Mouse (Mus musculus): ENCODE data around the gene Sec31a. TPM values are rescaled to one million over a fixed set of nuclear protein-coding genes. Genes with fewer than 3 reads are reported as not detected.

The Sec31a gene
- polyA plus RNA-seq, 1 experiment from 2014 or later, result 183 TPM

DNA sequence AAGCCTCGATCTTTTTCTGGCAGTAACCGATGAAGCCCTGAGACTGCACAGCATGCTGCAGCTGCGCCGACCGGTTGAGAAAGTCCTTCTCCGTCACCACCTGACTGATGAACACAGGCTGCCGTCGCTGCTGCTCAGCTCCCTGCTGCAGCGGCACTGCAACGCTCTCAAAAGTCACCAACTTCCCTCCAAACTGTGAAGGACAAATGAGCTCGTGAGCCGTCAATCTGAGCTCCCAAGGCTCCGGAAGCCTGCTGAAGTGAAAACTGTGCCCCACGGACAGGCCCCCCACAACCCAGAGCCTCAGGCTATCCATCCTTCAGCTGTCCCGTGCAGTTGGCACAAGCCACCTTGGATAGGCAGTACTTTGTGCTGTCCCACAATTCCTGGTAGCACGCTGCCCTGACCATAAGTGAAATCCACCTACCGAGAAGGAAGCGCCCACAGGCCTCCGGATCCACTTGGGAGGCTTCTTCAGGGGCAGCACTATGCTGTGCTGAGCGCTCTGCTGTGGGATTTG, 23.5 kb downstream of the Sec31a start:
- Histone ChIP-seq H3K4me3 (ENCODE audit: low read depth, low read length) (no peak overlapping the region), H3K4me1 (ENCODE audit: control insufficient read depth, insufficient read depth, low read length) (no peaks in the 10 kb centered on the region), H3K9me3 (ENCODE audit: control insufficient read depth, low read depth, low read length) (no peaks in the 10 kb centered on the region), H3K27me3 (ENCODE audit: control insufficient read depth, insufficient read depth, low read length) (no peaks in the 10 kb centered on the region), H3K27ac (ENCODE audit: low read length) (no peak overlapping the region), H3K9ac (replicated peaks; ENCODE audit: low read depth, low read length) (no peak overlapping the region), H3K36me3 (ENCODE audit: control insufficient read depth, insufficient read depth, low read length) (peaks cover 80% of the 10 kb centered on the region), H3K4me2 (replicated peaks; ENCODE audit: low read depth, low read length) (no peak overlapping the region)
- WGBS, result 93% methylated on average over 20 of the region's 20 CpGs
- ATAC-seq (ENCODE audit: insufficient number of reproducible peaks, insufficient read depth, low FRiP score, low read depth), result no peak

- no peak overlapping the region for H3K9ac ChIP-seq (replicated peaks; ENCODE audit: low read depth, low read length)
- no peak overlapping the region for H3K4me3 ChIP-seq (ENCODE audit: low read depth, low read length)
- H3K9me3 ChIP-seq (ENCODE audit: control insufficient read depth, low read depth, low read length), result no peaks in the 10 kb centered on the region
- 93% methylated on average over 18 of the region's 18 CpGs for WGBS
- no peak overlapping the region for H3K4me2 ChIP-seq (replicated peaks; ENCODE audit: low read depth, low read length)
- no peak overlapping the region for H3K27ac ChIP-seq (ENCODE audit: low read length)
- ATAC-seq (ENCODE audit: insufficient number of reproducible peaks, insufficient read depth, low FRiP score, low read depth), result no peak
- peaks cover 80% of the 10 kb centered on the region for H3K36me3 ChIP-seq (ENCODE audit: control insufficient read depth, insufficient read depth, low read length)
- H3K4me1 ChIP-seq (ENCODE audit: control insufficient read depth, insufficient read depth, low read length), result no peaks in the 10 kb centered on the region
- H3K27me3 ChIP-seq (ENCODE audit: control insufficient read depth, insufficient read depth, low read length), result no peaks in the 10 kb centered on the region
Observed at GRCm38 (mm10) chr5:100383782-100384510, 32.1 kb downstream of the Sec31a start.

GRCm38 (mm10) chr5:100381094-100381493, 34.9 kb downstream of the Sec31a start:
- no peak overlapping the region for H3K4me3 ChIP-seq (ENCODE audit: low read depth, low read length)
- H3K9me3 ChIP-seq (ENCODE audit: control insufficient read depth, low read depth, low read length), result no peaks in the 10 kb centered on the region
- H3K27ac ChIP-seq (ENCODE audit: low read length), result no peak overlapping the region
- H3K4me1 ChIP-seq (ENCODE audit: control insufficient read depth, insufficient read depth, low read length), result no peaks in the 10 kb centered on the region
- no peaks in the 10 kb centered on the region for H3K27me3 ChIP-seq (ENCODE audit: control insufficient read depth, insufficient read depth, low read length)
- no peak overlapping the region for H3K4me2 ChIP-seq (replicated peaks; ENCODE audit: low read depth, low read length)
- peaks cover 89% of the 10 kb centered on the region for H3K36me3 ChIP-seq (ENCODE audit: control insufficient read depth, insufficient read depth, low read length)
- no peak for ATAC-seq (ENCODE audit: insufficient number of reproducible peaks, insufficient read depth, low FRiP score, low read depth)
- 96% methylated on average over 7 of the region's 7 CpGs for WGBS
- no peak overlapping the region for H3K9ac ChIP-seq (replicated peaks; ENCODE audit: low read depth, low read length)

GRCm38 (mm10) chr5:100380277-100380676, 35.8 kb downstream of the Sec31a start:
- Histone ChIP-seq H3K4me1 (ENCODE audit: control insufficient read depth, insufficient read depth, low read length) (no peaks in the 10 kb centered on the region), H3K4me2 (replicated peaks; ENCODE audit: low read depth, low read length) (no peak overlapping the region), H3K9ac (replicated peaks; ENCODE audit: low read depth, low read length) (no peak overlapping the region), H3K36me3 (ENCODE audit: control insufficient read depth, insufficient read depth, low read length) (peaks cover 89% of the 10 kb centered on the region), H3K4me3 (ENCODE audit: low read depth, low read length) (no peak overlapping the region), H3K27me3 (ENCODE audit: control insufficient read depth, insufficient read depth, low read length) (no peaks in the 10 kb centered on the region), H3K27ac (ENCODE audit: low read length) (no peak overlapping the region), H3K9me3 (ENCODE audit: control insufficient read depth, low read depth, low read length) (no peaks in the 10 kb centered on the region)
- WGBS, result 91% methylated on average over 5 of the region's 5 CpGs
- ATAC-seq (ENCODE audit: insufficient number of reproducible peaks, insufficient read depth, low FRiP score, low read depth), result no peak

- no peak overlapping the region for H3K27ac ChIP-seq (ENCODE audit: low read length)
- H3K4me2 ChIP-seq (replicated peaks; ENCODE audit: low read depth, low read length), result no peak overlapping the region
- no peaks in the 10 kb centered on the region for H3K27me3 ChIP-seq (ENCODE audit: control insufficient read depth, insufficient read depth, low read length)
- H3K4me1 ChIP-seq (ENCODE audit: control insufficient read depth, insufficient read depth, low read length), result no peaks in the 10 kb centered on the region
- H3K4me3 ChIP-seq (ENCODE audit: low read depth, low read length), result no peak overlapping the region
- 84% methylated on average over 2 of the region's 2 CpGs for whole genome bisulfite sequencing
- H3K9ac ChIP-seq (replicated peaks; ENCODE audit: low read depth, low read length), result no peak overlapping the region
- no peaks in the 10 kb centered on the region for H3K9me3 ChIP-seq (ENCODE audit: control insufficient read depth, low read depth, low read length)
- H3K36me3 ChIP-seq (ENCODE audit: control insufficient read depth, insufficient read depth, low read length), result peaks cover 89% of the 10 kb centered on the region
- ATAC-seq (ENCODE audit: insufficient number of reproducible peaks, insufficient read depth, low FRiP score, low read depth), result no peak
Observed at GRCm38 (mm10) chr5:100378981-100379380, 37.1 kb downstream of the Sec31a start.

GRCm38 (mm10) chr5:100378211-100378610, 37.8 kb downstream of the Sec31a start:
- no peaks in the 10 kb centered on the region for H3K9me3 ChIP-seq (ENCODE audit: control insufficient read depth, low read depth, low read length)
- WGBS, result 90% methylated on average over 5 of the region's 5 CpGs
- H3K27ac ChIP-seq (ENCODE audit: low read length), result no peak overlapping the region
- H3K4me3 ChIP-seq (ENCODE audit: low read depth, low read length), result no peak overlapping the region
- no peak overlapping the region for H3K9ac ChIP-seq (replicated peaks; ENCODE audit: low read depth, low read length)
- no peak overlapping the region for H3K4me2 ChIP-seq (replicated peaks; ENCODE audit: low read depth, low read length)
- no peaks in the 10 kb centered on the region for H3K4me1 ChIP-seq (ENCODE audit: control insufficient read depth, insufficient read depth, low read length)
- H3K27me3 ChIP-seq (ENCODE audit: control insufficient read depth, insufficient read depth, low read length), result no peaks in the 10 kb centered on the region
- ATAC-seq (ENCODE audit: insufficient number of reproducible peaks, insufficient read depth, low FRiP score, low read depth), result no peak
- peaks cover 89% of the 10 kb centered on the region for H3K36me3 ChIP-seq (ENCODE audit: control insufficient read depth, insufficient read depth, low read length)

GRCm38 (mm10) chr5:100377376-100377775, 38.7 kb downstream of the Sec31a start:
- Histone ChIP-seq H3K27me3 (ENCODE audit: control insufficient read depth, insufficient read depth, low read length) (no peaks in the 10 kb centered on the region), H3K4me2 (replicated peaks; ENCODE audit: low read depth, low read length) (no peak overlapping the region), H3K4me3 (ENCODE audit: low read depth, low read length) (no peak overlapping the region), H3K9ac (replicated peaks; ENCODE audit: low read depth, low read length) (no peak overlapping the region), H3K27ac (ENCODE audit: low read length) (no peak overlapping the region), H3K9me3 (ENCODE audit: control insufficient read depth, low read depth, low read length) (no peaks in the 10 kb centered on the region), H3K4me1 (ENCODE audit: control insufficient read depth, insufficient read depth, low read length) (no peaks in the 10 kb centered on the region), H3K36me3 (ENCODE audit: control insufficient read depth, insufficient read depth, low read length) (peaks cover 91% of the 10 kb centered on the region)
- no peak for ATAC-seq (ENCODE audit: insufficient number of reproducible peaks, insufficient read depth, low FRiP score, low read depth)
- WGBS, result 72% methylated on average over 2 of the region's 2 CpGs

DNA sequence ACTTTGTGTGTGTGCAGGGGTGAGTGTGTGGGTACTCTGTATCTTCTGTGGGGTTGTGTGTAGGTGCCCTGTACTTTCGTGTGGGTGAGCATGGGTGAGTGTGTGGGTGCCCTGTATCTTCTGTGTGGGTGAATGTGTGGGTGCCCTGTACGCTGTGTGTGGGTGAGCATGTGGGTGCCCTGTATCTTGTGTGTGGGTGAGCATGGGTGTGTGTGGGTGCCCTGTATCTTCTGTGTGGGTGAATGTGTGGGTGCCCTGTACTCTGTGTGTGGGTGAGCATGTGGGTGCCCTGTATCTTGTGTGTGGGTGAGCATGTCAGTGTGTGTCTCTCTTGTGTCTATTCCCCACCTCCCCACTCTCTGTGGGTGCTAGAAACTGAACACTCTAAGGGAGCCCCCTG, 41.3 kb downstream of the Sec31a start:
- H3K9me3 ChIP-seq (ENCODE audit: control insufficient read depth, low read depth, low read length), result no peaks in the 10 kb centered on the region
- H3K27ac ChIP-seq (ENCODE audit: low read length), result no peak overlapping the region
- no peak for ATAC-seq (ENCODE audit: insufficient number of reproducible peaks, insufficient read depth, low FRiP score, low read depth)
- no peak overlapping the region for H3K4me3 ChIP-seq (ENCODE audit: low read depth, low read length)
- peaks cover 80% of the 10 kb centered on the region for H3K36me3 ChIP-seq (ENCODE audit: control insufficient read depth, insufficient read depth, low read length)
- WGBS, result 88% methylated on average over 2 of the region's 2 CpGs
- H3K9ac ChIP-seq (replicated peaks; ENCODE audit: low read depth, low read length), result no peak overlapping the region
- no peak overlapping the region for H3K4me2 ChIP-seq (replicated peaks; ENCODE audit: low read depth, low read length)
- H3K4me1 ChIP-seq (ENCODE audit: control insufficient read depth, insufficient read depth, low read length), result no peaks in the 10 kb centered on the region
- H3K27me3 ChIP-seq (ENCODE audit: control insufficient read depth, insufficient read depth, low read length), result no peaks in the 10 kb centered on the region

DNA sequence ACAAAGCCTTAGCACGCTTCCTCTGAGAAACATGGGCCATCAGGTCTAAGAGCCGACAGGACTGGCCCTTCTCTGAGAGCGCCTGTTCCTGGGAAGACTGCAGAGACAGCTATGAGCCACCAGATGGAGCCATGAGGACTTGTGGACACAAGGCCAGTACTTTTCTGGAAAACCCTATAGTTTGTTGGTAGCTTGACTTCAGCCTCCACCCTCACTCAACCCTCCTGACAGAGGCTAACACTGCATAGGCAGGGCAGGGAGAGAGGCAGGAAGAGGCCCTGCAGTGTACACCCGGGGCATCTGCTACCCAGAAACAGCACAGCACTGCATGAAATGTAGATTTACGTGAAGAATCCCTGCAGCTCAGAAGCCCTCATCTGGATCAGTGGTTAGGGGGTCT, 42.1 kb downstream of the Sec31a start:
- ATAC-seq (ENCODE audit: insufficient number of reproducible peaks, insufficient read depth, low FRiP score, low read depth), result 0 out of 2 replicates have a peak, but pooled peaks have one; percentile 33
- Histone ChIP-seq H3K9ac (replicated peaks; ENCODE audit: low read depth, low read length) (no peak overlapping the region), H3K4me2 (replicated peaks; ENCODE audit: low read depth, low read length) (no peak overlapping the region), H3K36me3 (ENCODE audit: control insufficient read depth, insufficient read depth, low read length) (peaks cover 77% of the 10 kb centered on the region), H3K9me3 (ENCODE audit: control insufficient read depth, low read depth, low read length) (no peaks in the 10 kb centered on the region), H3K4me1 (ENCODE audit: control insufficient read depth, insufficient read depth, low read length) (no peaks in the 10 kb centered on the region), H3K27ac (ENCODE audit: low read length) (no peak overlapping the region), H3K4me3 (ENCODE audit: low read depth, low read length) (no peak overlapping the region), H3K27me3 (ENCODE audit: control insufficient read depth, insufficient read depth, low read length) (no peaks in the 10 kb centered on the region)
- 55% methylated on average over 5 of the region's 5 CpGs for WGBS

Measured in stomach, embryonic 14.5 days (tissue).